Mouse (Mus musculus) effector memory CD4-positive, alpha-beta T cell, adult 5 months (primary cell): ENCODE measurements around the gene Trim26. TPM values are rescaled to one million over a fixed set of nuclear protein-coding genes. Genes with fewer than 3 reads are reported as not detected.

Source experiments
- polyA plus RNA-seq: library from polyadenylated mRNA; unstranded; fragments of 100-300 nt; shearing (Covaris generic); gene quantifications from one replicate; pipeline ENCODE4 v1.2.1, GENCODE M21; 2017

The Trim26 gene
- polyA plus RNA-seq, result 118 TPM

DNA sequence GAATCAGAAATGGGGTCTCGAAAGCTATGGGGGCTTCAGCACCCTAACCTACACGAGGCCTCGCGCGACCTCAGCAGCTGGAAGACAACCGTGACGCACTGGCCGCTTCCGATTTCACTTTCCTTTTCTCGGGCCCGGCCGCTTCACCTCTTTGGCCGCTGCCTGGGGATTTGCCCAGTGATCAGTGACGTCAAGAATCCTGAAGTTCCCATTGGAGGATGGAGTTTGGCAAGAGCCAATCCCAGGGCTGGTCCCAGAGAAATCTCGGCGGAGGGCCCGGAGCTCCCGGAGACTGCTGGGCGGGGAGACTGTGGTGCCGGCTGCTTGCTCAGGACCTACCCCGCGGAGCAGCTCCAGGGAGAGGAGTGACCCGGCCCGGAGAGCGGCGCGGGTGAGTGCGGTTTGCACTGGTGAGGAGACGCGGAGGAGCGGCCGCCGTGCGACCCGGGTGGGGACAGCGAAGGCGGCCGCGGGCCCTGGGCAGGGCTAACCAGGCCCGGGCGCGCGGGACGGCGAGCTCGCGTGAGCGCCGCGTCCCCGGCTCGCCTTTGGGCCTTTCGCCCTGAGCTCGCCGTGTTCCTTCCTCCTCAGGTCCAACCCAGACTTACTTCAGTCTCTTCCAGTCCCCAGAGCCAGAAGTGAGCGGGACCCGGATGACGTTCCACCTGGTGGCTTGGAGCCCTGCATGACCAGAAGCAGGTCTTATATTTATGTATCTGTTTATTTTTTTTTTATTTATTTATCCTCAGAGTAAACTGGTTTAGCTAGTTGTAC lies at the start of gene Trim26:
Gene Trim26, plus strand, starts transcription at position 261 of the 774 bp plus-strand sequence.

DNA sequence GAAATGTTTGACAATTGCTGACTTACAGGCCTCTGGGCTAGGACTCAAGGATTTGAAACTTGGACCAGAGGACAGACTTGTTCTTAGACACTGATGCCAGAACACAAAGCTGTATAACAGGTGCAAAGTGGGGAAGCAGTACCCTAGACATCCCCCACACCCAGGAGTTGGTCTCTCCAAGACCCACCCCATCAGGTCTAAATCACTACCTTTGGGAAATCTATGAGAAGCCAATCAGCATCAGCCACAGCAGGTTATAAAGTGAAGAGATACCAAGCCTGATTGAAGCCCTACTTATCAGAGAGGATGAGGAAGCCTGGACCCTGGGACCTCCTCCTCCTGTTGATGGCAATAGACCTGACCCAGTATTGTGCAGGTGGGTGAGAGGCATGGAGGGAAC lies 25.1 kb upstream of the Trim26 start, which contains the start of gene H2-M10.6:
Gene H2-M10.6, plus strand, starts transcription at position 301 of the 400 bp plus-strand sequence.

DNA sequence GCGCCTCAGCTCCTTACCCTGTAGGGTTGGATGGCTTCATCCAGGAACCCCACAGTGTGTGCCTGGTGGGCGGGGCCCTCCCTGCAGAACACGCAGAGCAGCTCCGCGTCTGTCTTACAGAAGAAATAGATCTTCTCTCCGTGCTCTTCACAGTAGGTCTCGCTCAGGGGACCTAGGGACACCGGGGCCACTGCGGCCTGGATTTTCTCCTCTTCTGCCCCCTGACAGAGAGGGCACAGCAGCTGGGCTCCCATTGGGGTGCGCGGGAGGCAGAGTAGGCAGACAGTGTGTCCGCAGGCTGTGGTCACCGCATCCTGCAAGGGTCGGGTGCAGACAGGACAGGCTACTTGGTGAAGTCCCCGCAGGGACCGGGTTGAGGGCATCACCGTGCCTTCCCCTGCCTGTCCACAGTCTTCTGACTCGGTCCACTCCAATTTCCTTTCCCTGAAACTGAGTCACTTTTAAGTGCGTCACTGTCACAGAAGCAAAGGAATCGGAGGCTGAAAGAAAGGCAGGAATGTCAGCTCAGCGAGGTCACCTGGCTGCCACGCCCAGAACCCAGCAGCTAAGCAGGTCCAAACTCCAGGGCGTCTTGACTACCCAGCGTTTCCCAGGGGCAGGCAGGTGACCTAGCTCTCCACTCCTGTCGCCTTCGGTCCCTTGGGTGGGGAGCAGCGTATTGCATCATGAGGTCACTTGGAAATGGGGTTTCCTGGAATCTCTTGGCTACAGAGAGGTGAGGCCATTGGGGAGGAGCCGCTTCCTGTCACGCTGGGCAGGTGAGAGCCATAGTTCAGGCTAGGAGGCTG lies 30.0 kb downstream of the Trim26 start, which contains the start of gene Trim15:
Gene Trim15, minus strand, starts transcription at position 492 of the 809 bp plus-strand sequence.

DNA sequence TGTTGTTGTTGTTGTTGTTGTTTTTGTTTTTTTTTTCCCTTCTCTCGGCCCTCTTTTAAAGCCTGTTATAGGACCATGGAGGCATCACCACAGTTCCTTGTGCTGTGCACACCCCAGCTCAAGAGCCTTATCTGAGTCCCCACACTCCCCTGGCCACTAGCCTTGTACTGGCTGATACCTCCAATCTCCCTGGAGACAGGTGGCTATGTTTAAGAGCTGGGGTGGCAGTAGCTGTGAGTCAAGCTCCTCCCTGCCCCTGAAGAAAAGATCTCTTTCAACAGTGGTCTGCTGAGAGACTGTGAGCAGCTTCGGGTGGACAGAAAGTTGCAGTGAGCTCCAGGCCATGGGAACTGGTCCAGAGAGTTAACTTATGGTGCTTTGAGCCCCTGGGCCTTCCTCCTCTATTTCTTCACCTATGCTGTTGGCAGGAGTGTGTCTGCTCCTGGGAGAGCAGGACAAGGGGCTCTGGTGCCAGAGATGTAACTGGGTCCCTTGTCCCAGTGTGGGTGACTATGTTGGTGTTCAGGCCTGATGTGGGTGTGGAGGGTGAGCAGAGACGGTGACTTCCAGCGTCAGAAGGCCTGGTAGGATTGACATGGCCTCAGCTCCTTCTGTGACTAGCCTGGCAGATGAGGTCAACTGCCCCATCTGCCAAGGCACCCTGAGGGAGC lies 32.5 kb downstream of the Trim26 start, which contains the start of gene Trim10:
Gene Trim10, plus strand, starts transcription at position 291 of the 671 bp plus-strand sequence.

DNA sequence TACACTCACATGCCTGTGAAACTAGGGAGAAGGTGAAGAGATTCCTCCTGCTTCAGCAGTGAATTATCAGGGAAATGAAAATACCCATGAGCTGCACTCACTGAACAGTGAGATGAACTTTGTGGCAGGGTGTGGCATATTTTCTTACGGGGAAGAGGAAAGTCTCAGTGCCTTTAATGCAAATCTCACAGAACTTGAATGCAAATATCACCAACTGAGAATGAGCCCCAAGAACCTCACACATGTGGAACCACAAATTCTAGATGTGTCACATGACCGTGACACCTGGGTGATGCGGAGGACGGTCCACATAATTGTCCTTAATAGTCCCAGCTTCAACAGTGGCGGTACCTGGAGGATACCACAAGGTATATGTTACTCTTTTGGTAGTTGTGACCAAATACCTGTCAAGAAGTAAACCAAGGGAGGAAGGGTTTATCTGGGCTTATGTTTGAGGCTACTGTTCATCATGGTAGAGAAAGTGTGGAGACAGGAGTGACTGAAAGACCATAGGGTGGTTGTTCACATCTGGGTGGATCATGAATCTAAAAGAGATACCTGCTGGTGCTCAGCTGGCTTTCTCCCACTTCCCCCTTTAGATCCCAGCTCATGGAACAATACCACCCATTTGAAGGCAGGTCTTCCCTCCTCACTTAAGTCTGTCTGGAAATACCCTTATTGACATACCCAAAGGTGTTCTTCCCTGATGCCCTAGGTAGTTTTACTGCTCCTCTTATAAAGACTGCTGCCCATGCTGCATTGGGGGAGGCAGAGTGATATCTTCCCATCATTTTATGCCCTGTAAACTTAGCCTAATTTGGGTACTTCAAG lies 53.4 kb downstream of the Trim26 start, which contains the start of gene Trim40:
Gene Trim40, minus strand, starts transcription at position 51 of the 831 bp plus-strand sequence.

DNA sequence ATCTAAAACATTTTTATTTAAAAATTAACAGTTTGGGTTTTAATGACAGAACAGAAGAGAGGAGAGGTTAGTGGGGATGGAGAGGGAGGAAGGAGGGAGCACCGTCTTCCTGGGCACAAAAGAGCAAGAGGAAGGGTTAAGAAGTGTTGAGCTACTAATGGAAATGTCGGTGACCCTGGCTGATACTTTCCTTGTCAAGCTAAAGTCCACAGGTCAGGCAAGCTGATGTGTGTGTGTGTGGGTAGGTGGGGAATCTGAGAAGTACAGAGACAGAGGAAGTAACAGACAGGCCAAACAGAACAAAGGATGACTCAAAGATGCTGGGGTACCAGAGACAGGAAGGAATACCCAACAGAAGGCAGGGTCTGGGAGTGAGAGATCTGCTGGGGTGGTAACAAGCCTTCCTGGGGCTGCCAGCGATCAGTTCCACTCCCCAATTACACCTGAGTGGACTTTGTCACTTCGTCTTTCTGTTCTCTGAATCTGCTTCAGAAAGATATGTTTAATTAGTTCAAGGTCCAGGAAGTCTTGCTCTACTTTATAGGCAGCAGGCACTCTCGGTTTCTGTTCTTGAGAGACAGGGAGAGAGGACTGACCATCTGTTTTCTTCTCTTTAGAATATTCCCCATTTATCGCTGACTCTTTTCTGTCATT lies 60.7 kb downstream of the Trim26 start, which contains the start of gene Trim31:
Gene Trim31, plus strand, starts transcription at position 567 of the 654 bp plus-strand sequence.

Other genes with a start within 250 kb of the Trim26 start
- not detected for gene H2-M9, start 194.5 kb upstream of the Trim26 start, polyA plus RNA-seq
- gene H2-M1, start 164.9 kb upstream of the Trim26 start, polyA plus RNA-seq, result not detected
- not detected for gene H2-M10.5, start 64.2 kb upstream of the Trim26 start, polyA plus RNA-seq
- not detected for gene H2-M10.6, start 25.0 kb upstream of the Trim26 start, polyA plus RNA-seq
- gene Trim15, start 30.1 kb downstream of the Trim26 start, polyA plus RNA-seq, result not detected
- not detected for gene Trim10, start 32.4 kb downstream of the Trim26 start, polyA plus RNA-seq
- gene Trim40, start 53.0 kb downstream of the Trim26 start, polyA plus RNA-seq, result not detected
- not detected for gene Trim31, start 61.0 kb downstream of the Trim26 start, polyA plus RNA-seq
- gene Rnf39, start 105.8 kb downstream of the Trim26 start, polyA plus RNA-seq, result 0.86 TPM
- gene Ppp1r11, start 114.6 kb downstream of the Trim26 start, polyA plus RNA-seq, result 243 TPM
- 133 TPM for gene Znrd1, start 121.4 kb downstream of the Trim26 start, polyA plus RNA-seq
- 2.6 TPM for gene Znrd1as, start 121.5 kb downstream of the Trim26 start, polyA plus RNA-seq
- gene 2410137M14Rik, start 144.1 kb downstream of the Trim26 start, polyA plus RNA-seq, result not detected
- gene H2-M5, start 152.4 kb downstream of the Trim26 start, polyA plus RNA-seq, result not detected
- not detected for gene Zfp57, start 164.0 kb downstream of the Trim26 start, polyA plus RNA-seq
- gene Mog, start 186.3 kb downstream of the Trim26 start, polyA plus RNA-seq, result not detected
- gene Gabbr1, start 208.8 kb downstream of the Trim26 start, polyA plus RNA-seq, result 14.8 TPM